In genomic region chr1:37347361-37348080, GRCm38 (mm10) we compare ENCODE assay signal across 11 mouse cellular contexts. TPM values are rescaled to one million over a fixed set of nuclear protein-coding genes. Genes with fewer than 3 reads are reported as not detected.
DNase-seq lines count a peak whose midpoint lies in the region; ATAC-seq and TF ChIP-seq lines count a peak whose summit lies in the region.
"Had no signal": no experiment of that assay in that cellular context is flagged by ENCODE, and none has a peak within 500 bp of the region (broad histone marks: within the 10 kb centered on the region; RNA-seq: fewer than 3 reads in every experiment).

No protein-coding gene starts in this region.

- H3K36me3 ChIP-seq in heart, postnatal 0 days (replicated peaks; ENCODE audit: control insufficient read depth, insufficient read depth, low read length): no peaks in the 10 kb centered on the region
- no peaks in the 10 kb centered on the region for H3K36me3 ChIP-seq in heart, embryonic 10.5 days
- H3K36me3 ChIP-seq: G1E had no signal

- H3K9ac ChIP-seq in heart, postnatal 0 days (replicated peaks; ENCODE audit: low read depth, low read length): no peak overlapping the region

- TF ChIP-seq EP300 in heart, postnatal 0 days (IDR thresholded peaks at IDR 0.05; ENCODE audit: low read depth): no peak

- TF ChIP-seq CTCF in heart, postnatal 0 days (IDR thresholded peaks at IDR 0.05; ENCODE audit: low read depth): no peak

- H3K4me3 ChIP-seq in heart, postnatal 0 days (ENCODE audit: low read depth, low read length): no peak overlapping the region
- no peak overlapping the region for H3K4me3 ChIP-seq in heart, embryonic 10.5 days

- no peak overlapping the region for H3K4me2 ChIP-seq in heart, postnatal 0 days (ENCODE audit: low read depth, low read length)

- WGBS in heart, postnatal 0 days: 27% methylated on average over 9 of the region's 9 CpGs
- WGBS in heart, embryonic 10.5 days: 75% methylated on average over 9 of the region's 9 CpGs

- H3K9me3 ChIP-seq in heart, postnatal 0 days (replicated peaks; ENCODE audit: control insufficient read depth, low read length): no peaks in the 10 kb centered on the region
- H3K9me3 ChIP-seq in heart, embryonic 10.5 days: no peaks in the 10 kb centered on the region
- H3K9me3 ChIP-seq: G1E had no signal

- no peak overlapping the region for H3K27ac ChIP-seq in heart, postnatal 0 days (ENCODE audit: low read depth)
- no peak overlapping the region for H3K27ac ChIP-seq in heart, embryonic 10.5 days

- peak; percentile 43 for DNase-seq in heart, postnatal 0 days (ENCODE audit: low spot score)
- no peak for DNase-seq in heart, embryonic 10.5 days (ENCODE audit: low spot score)
- DNase-seq in right cerebral cortex, postnatal 10 days (ENCODE audit: low spot score in 2 of 2): peak; percentile 53 to 69
- no peak for DNase-seq in right cerebral cortex, postnatal 25 days
- DNase-seq in fat pad, adult 2 months (ENCODE audit: extremely low read depth, low read depth, low spot score): peak; percentile 82
- DNase-seq in spleen, adult 12 weeks (ENCODE audit: low spot score): no peak
- no peak for DNase-seq in embryo, embryonic 10 days (ENCODE audit: low spot score)
- DNase-seq in layer of hippocampus, postnatal 10 days (ENCODE audit: low spot score in 2 of 2): no peak
- DNase-seq: thymus, postnatal 25 days had no signal

- peak; percentile 34; the same call in 1 of the 2 replicates for ATAC-seq in heart, postnatal 0 days (ENCODE audit: insufficient read depth, low read depth)
- ATAC-seq: intestine, embryonic 16.5 days had no signal

- H3K27me3 ChIP-seq in heart, postnatal 0 days (ENCODE audit: control insufficient read depth, insufficient read depth, low read length): no peaks in the 10 kb centered on the region
- H3K27me3 ChIP-seq in heart, embryonic 10.5 days (ENCODE audit: insufficient read depth, poor library complexity, severe bottlenecking): no peaks in the 10 kb centered on the region

- H3K4me1 ChIP-seq in heart, postnatal 0 days (ENCODE audit: control insufficient read depth, insufficient read depth): peaks cover 26% of the 10 kb centered on the region
- H3K4me1 ChIP-seq in heart, embryonic 10.5 days: peaks cover 29% of the 10 kb centered on the region

RNA-seq across cellular contexts. Expression of gene Inpp4a, which starts 47.9 kb away (rescaled TPM):
- total RNA-seq in heart, postnatal 0 days (2014; rRNA removed; ENCODE audit: low replicate concordance): 8.8 and 17.0 TPM in 2 replicates
- 9.5 and 9.9 TPM in 2 replicates for polyA plus RNA-seq in heart, postnatal 0 days (2015; fragmentation: Nextera tagmentation; extraction: Ambion mirVana)
- 10.5 and 13.3 TPM in 2 replicates for polyA plus RNA-seq in heart, embryonic 10.5 days (2016; fragmentation: Nextera tagmentation; extraction: Ambion mirVana)
- 100 to 1,000 TPM; 114 to 119 TPM for total RNA-seq in layer of hippocampus, postnatal 10 days (2021)

Comparison
In these comparisons a context has a peak if more than half of its experiments do, and no peak if none do; other contexts are left out.
1. DNase-seq: peak in heart, postnatal 0 days (single experiment), right cerebral cortex, postnatal 10 days (2 of 2) and fat pad, adult 2 months (single experiment); none in heart, embryonic 10.5 days (single experiment), right cerebral cortex, postnatal 25 days (single experiment), spleen, adult 12 weeks (single experiment), embryo, embryonic 10 days (single experiment) and layer of hippocampus, postnatal 10 days (0 of 2).